Mouse (Mus musculus) heart, adult 10 weeks (tissue): ENCODE measurements around the gene Npnt. TPM values are rescaled to one million over a fixed set of nuclear protein-coding genes. Genes with fewer than 3 reads are reported as not detected.

ENCODE experiments used
- polyA plus RNA-seq: library from polyadenylated mRNA; stranded (reverse); fragments of 350-450 nt; fragmentation: Illumina TruSeq; extraction: RNeasy Lipid Tissue Mini Kit (QIAGEN cat#74804); gene quantifications from one replicate; pipeline ENCODE4 v1.2.3, GENCODE M21; 2014; ENCODE audit warnings: low read depth, low replicate concordance

Gene Npnt
- 5.0 TPM for polyA plus RNA-seq

DNA sequence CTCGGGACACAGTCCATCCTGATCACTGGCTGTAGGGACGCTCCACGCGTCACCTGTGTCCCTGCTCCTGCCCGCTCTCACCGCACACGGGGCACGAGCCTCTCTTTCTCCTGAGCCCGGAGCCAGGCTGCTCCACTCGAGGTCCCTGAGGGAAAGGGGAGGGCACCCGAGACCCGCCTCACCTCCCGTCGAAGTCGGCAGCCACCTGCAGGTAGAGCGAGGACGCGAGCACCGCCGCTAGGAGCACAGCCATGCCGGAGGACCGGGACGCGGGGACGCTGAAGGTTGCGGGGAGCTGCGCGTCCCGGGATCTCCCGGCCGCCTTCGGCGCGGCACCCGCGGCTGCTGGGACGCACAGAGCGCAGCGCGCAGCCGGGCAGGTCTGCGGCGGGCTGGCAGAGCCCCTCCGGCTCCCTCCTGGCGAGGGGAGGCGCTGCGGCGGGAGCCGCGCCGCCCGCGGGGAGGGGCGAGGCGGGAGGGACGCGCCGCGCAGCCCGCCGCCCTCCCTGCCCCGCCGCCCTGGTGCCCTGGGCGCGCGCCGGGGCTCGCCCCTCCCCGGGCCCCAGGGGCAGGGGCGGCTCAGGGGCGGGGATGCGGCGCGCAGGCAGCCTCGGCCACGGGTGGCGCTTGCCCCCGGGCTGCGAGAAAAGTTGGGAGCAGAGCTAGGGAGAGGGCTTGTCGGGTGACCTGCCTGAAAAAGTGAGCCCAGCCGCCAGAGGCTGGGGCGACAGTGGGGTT, at the start of gene Npnt:
Gene Npnt, minus strand, starts transcription at position 501 of the 738 bp plus-strand sequence.

Other genes with a start within 250 kb of the Npnt start
- gene Ints12, start 141.5 kb upstream of the Npnt start, polyA plus RNA-seq: 8.2 TPM
- 2.1 TPM for gene Gstcd, start 141.7 kb upstream of the Npnt start, polyA plus RNA-seq